Mouse (Mus musculus) testis, postnatal 10 days (tissue): Measurements from ENCODE around the gene Scaper.

ENCODE experiments used
- DNase-seq: peaks from one replicate; pipeline ENCODE4 v3.0.0; 2021; ENCODE audit warnings: low spot score

Scaper gene

GRCm38 (mm10) chr9:55608701-55609531, 329.0 kb downstream of the Scaper start:
- DNase-seq = no peak

DNA sequence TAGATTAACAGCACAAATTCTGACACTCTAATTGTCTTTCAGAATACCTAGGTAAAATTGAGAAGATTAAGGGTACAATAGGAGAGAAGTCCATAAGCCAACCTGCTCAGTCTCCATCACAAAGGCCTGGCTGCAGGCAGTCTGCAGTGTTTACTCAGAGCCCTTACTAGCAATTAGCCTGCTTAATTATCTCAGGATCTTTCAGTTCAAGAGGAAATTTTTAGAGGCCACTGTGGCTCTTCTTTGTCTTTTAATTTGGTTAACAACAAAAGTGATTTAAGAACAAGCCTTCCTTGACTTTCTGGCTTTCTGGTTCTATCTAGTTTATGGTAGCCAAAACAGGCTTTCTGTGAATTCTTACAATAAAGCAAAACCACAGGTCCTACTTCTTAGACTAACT, 339.3 kb downstream of the Scaper start:
- DNase-seq = no peak

DNA sequence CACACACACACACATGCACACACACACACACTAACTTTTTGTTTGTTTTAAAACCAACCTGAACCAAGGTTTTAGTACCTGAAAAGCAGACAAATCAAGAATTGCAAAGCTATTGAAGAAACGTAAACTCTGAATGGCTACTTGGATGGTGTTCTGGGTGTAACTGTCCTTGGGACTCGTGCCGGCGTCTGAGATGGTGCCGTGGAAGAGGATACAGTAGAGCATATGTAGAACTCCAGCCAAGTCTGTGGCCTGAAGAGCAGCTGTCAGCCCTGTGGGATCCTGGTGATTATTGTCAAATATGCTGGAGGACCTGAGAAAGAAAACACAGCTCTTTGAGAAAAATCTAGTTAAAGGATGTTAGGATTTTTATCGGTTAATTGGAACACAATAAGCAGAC, 351.8 kb downstream of the Scaper start:
- no peak for DNase-seq

DNA sequence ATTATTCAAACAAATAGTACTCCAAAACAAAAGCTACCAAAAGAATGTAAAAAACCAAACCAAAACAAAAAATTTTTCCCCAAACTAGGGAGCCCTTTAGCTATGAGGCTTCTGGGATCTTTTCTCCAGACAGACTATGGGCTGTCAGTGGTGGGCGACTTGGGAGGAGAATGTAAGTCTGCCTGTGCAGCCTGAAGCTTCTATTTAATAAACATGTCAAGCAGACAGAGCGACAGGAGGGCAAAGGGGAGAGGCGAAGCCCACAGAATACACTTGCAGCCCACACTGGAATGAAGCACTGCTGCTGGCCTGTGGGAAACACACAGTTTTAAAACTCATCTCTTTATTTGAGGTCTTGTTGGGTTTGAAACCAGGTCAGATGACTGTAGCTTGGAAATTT, 356.5 kb downstream of the Scaper start:
- no peak for DNase-seq

DNA sequence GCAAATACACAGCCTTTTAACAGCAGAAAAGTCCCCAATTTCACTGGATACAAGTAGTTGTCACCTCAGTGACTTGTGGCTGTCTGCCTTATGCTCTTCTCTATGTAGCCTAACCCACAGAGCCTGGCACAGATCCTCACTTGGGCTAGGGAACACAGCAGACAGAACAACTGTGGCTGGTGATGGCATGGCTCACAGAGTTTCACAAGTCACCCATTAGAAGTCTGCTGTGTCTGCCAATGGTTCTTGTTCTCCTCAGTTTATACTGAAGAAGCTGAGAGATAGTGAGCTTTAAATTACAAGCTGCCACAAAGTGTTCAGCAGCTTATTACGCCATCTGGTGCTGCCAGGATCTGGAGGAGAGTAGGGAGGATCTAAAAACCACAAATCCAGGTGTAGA, 361.3 kb downstream of the Scaper start:
- no peak for DNase-seq

DNA sequence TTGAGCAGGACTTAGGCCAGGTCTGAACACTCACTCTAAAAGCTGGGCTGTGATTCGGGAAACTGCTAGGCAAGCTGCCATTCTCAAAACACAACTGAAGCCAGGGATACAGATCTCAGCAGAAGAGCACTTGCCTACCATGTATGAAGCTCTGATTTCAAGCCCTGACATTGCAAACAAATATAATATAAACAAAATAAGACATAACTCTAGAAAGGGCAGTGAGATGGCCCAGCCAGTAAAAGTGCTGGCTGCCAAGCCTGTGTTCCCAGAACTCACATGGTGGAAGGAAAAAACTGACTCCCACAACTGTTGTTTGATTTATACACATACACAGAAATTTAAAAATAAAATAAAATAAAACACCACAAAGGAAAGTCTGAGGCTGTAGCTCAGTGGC, 366.8 kb downstream of the Scaper start:
- DNase-seq = no peak

DNA sequence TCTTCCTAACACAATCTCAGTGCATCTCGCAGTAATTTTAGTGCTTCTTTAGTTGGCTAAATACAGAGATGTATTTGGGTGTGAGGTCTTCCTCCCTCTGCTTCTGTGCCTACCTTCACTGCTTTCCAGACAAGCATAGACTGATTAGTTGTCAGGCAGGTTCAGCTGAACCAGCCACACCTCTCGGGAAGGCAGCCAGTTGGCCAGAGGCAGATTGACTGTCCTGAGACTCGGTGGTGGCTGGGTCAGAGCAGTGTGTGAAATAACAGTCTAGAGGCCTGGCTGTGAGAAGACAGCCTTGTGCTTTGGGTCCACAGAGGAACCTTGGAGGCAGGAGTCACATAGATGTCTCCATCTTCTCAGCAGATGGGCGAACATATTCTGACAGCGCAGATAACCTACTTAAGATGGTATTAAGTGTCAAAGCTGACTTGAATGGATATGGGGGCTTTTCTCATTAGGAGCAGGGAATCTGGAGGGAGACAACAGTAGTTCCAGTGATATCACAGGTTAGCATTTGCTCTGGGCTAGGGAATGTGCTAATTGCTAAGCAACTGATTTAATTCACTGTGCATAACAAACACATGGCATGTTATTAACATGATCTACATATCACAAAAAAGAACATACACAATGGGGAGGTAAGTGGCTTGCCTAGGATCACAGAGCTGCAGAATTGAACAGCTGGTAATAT, 369.3 kb downstream of the Scaper start:
- no peak for DNase-seq

DNA sequence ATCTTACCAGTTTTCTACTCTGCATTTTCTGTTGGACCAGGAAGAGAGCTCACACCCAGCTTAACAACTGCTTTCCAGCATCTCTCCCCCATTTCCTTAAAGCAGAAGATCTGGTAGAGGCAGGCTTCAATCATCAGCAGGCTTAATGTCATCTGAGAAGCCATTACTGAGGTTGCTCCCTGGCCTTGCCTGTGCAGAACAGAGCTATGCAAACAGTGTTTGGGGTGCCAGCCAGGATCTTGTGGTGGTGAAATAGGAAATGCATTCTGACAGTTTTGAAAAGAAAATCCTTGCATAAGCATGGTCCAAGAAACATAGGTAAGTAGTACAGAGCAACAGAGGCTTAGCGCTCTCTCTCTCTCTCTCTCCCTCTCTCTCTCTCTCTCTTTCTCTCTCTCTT, 377.0 kb downstream of the Scaper start:
- DNase-seq = no peak

DNA sequence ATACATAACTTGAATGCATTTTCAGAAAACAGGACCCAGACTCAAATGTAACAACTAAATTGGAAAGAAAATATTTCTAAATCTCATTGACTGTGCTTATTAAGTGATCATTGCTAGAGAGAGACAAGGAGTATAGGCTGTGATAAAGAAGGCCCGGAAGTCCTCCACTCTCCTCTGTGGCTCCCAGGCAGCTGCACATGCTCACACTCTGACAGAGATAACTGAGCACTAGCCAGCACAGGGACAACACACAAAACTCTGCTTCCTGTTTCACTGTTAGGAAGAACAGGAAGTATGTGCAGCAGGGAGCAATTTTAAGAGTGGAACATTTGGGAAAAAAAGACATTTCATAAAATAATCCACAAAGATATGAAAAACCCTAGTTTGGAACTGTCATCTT, 382.9 kb downstream of the Scaper start:
- no peak for DNase-seq

DNA sequence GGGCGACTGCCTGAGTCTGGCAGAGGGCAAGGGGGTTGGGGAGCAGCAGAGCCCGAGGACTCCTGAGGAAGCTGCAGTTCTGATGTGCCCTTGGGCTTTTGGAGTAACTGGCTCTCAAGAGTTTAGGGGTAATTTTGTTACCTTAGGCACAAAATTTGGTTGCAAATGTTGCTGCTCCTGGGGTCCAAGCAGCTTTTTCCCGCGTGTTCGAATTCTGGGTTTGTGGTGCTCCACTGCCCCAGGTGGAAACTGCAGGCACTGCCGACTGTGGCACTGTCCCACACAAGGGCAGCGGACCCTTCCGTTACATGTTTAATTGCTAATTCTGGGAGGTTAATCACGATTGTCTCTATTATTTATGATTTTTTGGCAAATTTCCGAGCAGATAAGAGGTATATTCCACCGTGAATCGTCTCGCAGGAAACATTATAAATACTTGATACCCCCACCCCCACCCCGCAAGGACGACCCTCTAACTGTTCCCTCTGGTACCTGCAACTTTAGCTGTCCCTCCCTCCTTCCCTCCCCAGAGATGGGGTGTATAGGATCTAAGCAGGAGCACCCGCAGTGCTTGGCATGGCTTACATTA, 388.5 kb downstream of the Scaper start:
- DNase-seq = no peak

DNA sequence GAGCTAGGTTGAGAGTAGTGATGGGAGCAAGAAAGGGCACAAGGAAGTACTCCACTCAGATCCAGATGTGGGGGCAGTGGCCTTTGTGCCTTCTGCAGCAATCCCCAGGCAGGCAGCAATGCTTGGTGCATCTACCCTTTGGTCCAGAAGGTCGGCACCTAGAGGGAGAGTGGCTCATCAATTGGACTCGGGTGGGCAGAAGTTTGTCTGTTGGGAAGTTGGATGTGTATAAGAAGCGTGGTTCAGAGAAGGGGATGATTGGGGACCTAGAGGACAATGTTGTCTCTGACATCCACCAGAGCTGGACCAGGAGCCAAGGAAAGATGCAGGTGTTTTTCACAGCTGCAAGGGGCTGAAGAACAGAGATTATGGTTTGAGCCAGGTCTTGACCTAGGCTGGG, 389.0 kb downstream of the Scaper start:
- DNase-seq = no peak

- DNase-seq = peak; percentile 74
Measured at GRCm38 (mm10) chr9:55546176-55547010, 391.5 kb downstream of the Scaper start.

GRCm38 (mm10) chr9:55545556-55546175, 392.3 kb downstream of the Scaper start:
- no peak for DNase-seq

DNA sequence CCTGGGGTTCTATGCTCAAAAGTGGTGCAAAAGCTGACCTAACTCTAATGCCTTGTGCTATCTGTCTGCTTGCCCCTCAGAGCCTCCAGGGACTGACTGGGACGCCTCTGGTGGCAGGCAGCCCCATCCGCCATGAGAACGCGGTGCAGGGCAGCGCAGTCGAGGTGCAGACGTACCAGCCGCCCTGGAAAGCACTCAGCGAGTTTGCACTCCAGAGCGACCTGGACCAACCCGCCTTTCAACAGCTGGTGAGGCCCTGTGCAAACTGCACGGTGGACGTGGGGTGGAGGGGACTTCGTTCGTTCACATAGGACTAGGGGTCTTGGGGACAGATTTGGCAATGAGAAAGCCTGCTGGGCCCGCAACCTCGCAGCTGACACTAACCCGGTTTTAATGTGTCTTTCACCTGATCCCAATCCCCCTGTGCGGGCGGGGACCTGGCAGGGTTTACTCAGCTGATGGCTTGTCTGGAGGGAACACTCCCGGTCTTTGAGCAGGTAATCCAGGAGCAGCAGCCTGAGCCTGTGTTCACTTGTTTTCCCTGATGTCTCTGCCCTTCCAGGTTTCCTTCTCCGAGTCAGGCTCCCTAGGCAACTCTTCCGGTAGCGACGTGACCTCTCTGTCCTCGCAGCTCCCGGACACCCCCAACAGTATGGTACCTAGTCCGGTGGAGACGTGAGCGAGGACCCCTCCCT, 392.9 kb downstream of the Scaper start:
- DNase-seq = no peak

DNA sequence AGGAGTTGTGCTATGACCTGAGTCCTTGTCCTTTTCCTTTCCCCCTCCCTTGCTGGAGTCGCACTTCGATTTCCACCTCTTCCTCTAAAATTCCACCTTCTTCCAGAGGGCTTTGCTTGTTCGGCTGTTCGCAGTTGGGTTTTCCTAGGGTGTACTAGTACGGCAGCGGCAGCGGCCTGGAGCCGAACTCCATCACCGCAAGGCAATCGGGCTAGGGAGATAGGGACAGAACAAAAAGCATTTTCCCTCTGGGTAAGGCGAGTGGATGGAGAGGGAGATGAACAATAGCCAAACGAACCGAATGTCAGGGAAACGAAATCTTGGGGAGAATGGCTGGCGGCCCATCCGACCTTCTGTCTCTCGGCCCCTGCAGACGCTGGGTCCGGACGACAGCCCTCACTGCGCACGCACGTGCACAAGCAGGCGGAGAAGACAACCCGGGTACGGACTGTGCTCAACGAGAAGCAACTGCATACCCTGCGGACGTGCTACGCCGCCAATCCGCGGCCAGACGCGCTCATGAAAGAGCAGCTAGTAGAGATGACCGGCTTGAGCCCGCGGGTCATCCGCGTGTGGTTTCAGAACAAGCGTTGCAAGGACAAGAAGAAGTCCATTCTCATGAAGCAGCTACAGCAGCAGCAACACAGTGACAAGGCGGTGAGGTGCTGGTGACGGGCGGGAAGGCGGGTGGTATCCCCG, 394.1 kb downstream of the Scaper start:
- DNase-seq = no peak

DNA sequence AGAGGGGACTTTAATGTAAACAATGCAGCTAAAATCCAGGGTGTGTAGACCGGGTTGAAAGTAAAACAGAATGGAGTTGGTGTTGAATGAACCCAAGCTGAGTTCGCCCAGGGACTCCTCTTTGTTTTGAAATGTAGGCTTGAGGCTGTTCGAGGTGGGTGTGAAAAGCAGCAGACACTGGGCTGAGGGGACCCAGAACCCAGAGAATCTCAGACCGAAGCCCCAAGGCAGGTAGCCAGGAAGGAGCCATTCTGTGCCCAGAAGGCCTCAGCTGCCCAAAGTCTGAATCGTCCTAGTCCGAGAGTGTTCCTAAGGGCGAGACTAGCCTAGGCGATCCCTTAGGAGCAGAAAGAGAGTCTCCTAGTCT, 394.6 kb downstream of the Scaper start:
- DNase-seq = no peak

DNA sequence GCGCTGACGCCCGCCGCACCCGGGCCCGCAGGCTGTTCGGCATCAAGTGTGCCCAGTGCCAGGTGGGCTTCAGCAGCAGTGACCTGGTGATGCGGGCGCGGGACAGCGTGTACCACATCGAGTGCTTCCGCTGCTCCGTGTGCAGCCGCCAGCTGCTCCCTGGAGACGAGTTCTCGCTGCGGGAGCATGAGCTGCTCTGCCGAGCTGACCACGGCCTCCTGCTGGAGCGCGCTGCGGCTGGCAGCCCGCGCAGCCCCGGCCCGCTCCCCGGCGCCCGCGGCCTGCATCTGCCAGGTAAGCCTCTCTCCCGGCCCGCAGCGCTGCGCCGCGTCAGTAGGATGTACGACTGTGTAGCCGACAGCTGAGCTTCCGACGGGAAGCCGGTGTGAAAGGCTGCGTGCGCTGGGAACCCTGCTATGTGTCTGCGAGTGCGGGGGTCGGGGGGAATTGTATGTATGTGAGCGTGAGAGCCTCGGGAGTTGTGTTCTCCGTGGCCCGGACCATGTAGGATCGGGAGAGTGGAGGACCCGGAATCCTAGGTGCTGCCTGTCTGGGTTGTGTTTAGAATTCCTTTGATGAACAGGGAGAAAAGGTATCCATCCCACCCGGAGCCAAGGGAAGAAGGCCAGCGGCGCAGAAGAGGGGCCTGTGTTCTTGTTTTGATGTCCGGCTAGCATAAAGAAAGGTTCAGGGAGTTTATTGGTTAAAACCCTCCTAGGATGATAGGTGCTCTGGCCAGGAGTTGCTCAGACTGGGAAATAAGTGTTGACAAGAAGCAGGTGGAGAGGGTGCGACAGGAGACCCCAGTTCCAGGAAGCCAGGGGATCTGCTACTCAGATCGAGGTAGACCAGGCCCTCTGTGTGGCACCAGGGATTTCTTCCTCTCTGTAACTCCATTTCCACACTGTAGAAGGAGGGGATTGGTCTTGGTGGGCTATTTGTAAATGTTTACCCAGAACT, 395.3 kb downstream of the Scaper start:
- DNase-seq = no peak

DNA sequence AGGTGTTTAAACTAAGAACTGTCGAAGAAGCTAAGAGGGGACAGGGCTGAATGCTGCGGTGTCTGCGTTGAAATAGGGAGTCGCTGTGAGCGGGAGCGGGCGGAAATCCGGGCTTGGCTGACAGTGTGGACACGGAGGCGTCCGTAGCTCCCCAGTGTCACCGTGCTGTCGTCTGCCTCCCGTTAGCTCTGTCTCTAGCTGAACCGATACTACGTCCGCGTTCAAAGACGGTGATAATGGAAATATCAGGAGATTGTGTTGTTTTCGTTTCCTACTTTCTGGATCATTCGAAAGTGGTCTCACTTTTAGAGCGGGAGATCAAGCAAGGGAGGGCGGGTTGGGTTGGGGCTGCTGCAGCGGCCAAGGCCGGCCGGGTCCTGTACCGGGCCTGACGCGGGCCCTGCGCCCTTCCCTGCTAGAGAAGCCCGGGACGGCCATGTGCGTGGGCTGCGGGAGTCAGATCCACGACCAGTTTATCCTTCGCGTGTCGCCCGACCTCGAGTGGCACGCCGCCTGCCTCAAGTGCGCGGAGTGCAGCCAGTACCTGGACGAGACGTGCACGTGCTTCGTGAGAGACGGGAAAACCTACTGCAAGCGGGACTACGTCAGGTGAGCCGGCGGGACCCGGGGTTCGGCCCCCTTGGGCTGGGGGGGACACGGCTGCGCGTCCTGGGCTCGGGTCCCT, 396.1 kb downstream of the Scaper start:
- no peak for DNase-seq

DNA sequence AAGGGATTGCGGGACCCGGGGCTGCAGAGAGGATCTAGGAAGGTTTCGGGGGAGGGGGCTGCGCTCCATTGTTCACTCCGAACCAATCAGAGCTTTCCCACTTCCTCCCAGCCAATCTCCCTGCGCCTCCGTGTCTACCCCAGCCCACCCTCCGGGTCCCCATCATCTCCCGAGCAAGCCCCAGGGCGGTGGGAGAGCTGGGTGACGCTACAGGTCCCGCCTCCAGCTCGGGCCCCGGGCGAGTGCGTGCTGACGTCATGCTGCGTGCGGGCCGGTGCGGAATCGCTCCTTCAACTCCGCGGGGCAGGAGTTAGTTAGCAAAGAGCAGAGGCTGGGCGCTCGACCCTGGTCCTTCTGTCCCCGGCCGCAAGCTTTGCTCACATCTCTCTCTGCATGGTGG, 397.0 kb downstream of the Scaper start:
- peak; percentile 74 for DNase-seq
